Mouse (Mus musculus): ENCODE measurements around the gene Actn3. TPM values are rescaled to one million over a fixed set of nuclear protein-coding genes. Genes with fewer than 3 reads are reported as not detected.

The Actn3 gene
- polyA plus RNA-seq, 1 experiment from 2014 or later: 2.2 TPM

- peak overlapping the region; percentile 95 for H3K4me2 ChIP-seq
- peak; percentile 67; the same call in 1 of the 2 replicates for ATAC-seq (replicated peaks)
- H3K36me3 ChIP-seq (replicated peaks): 0 out of 2 replicates have a peak, but pooled peaks cover 4% of the 10 kb centered on the region
- no peaks in the 10 kb centered on the region for H3K27me3 ChIP-seq (replicated peaks)
- H3K4me3 ChIP-seq: peak overlapping the region; percentile 61
- WGBS: under 1% methylated on average over 14 of the region's 14 CpGs
- peak overlapping the region; percentile 61 for H3K27ac ChIP-seq
- H3K9ac ChIP-seq: peak overlapping the region; percentile 77
- no peaks in the 10 kb centered on the region for H3K9me3 ChIP-seq
- H3K4me1 ChIP-seq: peaks cover 16% of the 10 kb centered on the region
Observed at GRCm38 (mm10) chr19:4855470-4855820, 22.3 kb downstream of the Actn3 start.

GRCm38 (mm10) chr19:4854552-4855469 lies 22.9 kb downstream of the Actn3 start, which contains the start of gene Ctsf:
Ctsf (plus strand) TSS chr19:4855130.
- Histone ChIP-seq H3K27me3 (replicated peaks) (no peaks in the 10 kb centered on the region), H3K27ac (peak within 1 kb of the TSS; percentile 61), H3K4me2 (peak within 1 kb of the TSS; percentile 95)

GRCm38 (mm10) chr19:4850281-4850680 lies 27.4 kb downstream of the Actn3 start:
- 32% methylated on average over 5 of the region's 5 CpGs for WGBS
- H3K4me1 ChIP-seq: peaks cover 5% of the 10 kb centered on the region
- H3K4me2 ChIP-seq: no peak overlapping the region

More at GRCm38 (mm10) chr19:4854552-4855469, 22.9 kb downstream of the Actn3 start, which contains the start of gene Ctsf:
- peak; percentile 93 for ATAC-seq (replicated peaks)
- WGBS: 3% methylated on average over 45 of the region's 45 CpGs
- Histone ChIP-seq H3K4me3 (peak within 1 kb of the TSS; percentile 61), H3K36me3 (replicated peaks) (no peaks in the 10 kb centered on the region), H3K9ac (peak within 1 kb of the TSS; percentile 77), H3K4me1 (peaks cover 16% of the 10 kb centered on the region), H3K9me3 (no peaks in the 10 kb centered on the region)

GRCm38 (mm10) chr19:4849800-4850199 lies 27.9 kb downstream of the Actn3 start:
- H3K36me3 ChIP-seq (replicated peaks): no peaks in the 10 kb centered on the region
- H3K9me3 ChIP-seq: no peaks in the 10 kb centered on the region
- H3K27me3 ChIP-seq (replicated peaks): no peaks in the 10 kb centered on the region
- H3K27ac ChIP-seq: no peak overlapping the region
- WGBS: 55% methylated on average over 4 of the region's 4 CpGs
- H3K4me2 ChIP-seq: no peak overlapping the region
- peaks cover 5% of the 10 kb centered on the region for H3K4me1 ChIP-seq
- H3K9ac ChIP-seq: no peak overlapping the region
- no peak overlapping the region for H3K4me3 ChIP-seq
- ATAC-seq (replicated peaks): no peak

More at GRCm38 (mm10) chr19:4850281-4850680, 27.4 kb downstream of the Actn3 start:
- Histone ChIP-seq H3K27me3 (replicated peaks) (no peaks in the 10 kb centered on the region), H3K9ac (no peak overlapping the region), H3K36me3 (replicated peaks) (no peaks in the 10 kb centered on the region), H3K9me3 (no peaks in the 10 kb centered on the region), H3K27ac (no peak overlapping the region), H3K4me3 (no peak overlapping the region)
- no peak for ATAC-seq (replicated peaks)

GRCm38 (mm10) chr19:4847490-4847889 lies 30.2 kb downstream of the Actn3 start:
- Histone ChIP-seq H3K9ac (no peak overlapping the region), H3K4me1 (no peaks in the 10 kb centered on the region), H3K9me3 (no peaks in the 10 kb centered on the region), H3K4me3 (no peak overlapping the region), H3K4me2 (no peak overlapping the region), H3K27me3 (replicated peaks) (no peaks in the 10 kb centered on the region), H3K36me3 (replicated peaks) (no peaks in the 10 kb centered on the region), H3K27ac (no peak overlapping the region)
- ATAC-seq (replicated peaks): no peak
- 39% methylated on average over 7 of the region's 7 CpGs for WGBS

- no peak overlapping the region for H3K4me3 ChIP-seq
- 72% methylated on average over 2 of the region's 2 CpGs for WGBS
Observed at GRCm38 (mm10) chr19:4845846-4846245, 31.9 kb downstream of the Actn3 start.

GRCm38 (mm10) chr19:4842611-4843010 lies 35.1 kb downstream of the Actn3 start:
- H3K27ac ChIP-seq: no peak overlapping the region
- no peaks in the 10 kb centered on the region for H3K36me3 ChIP-seq (replicated peaks)
- H3K4me1 ChIP-seq: peaks cover 18% of the 10 kb centered on the region
- H3K27me3 ChIP-seq (replicated peaks): peaks cover 26% of the 10 kb centered on the region
- no peak for ATAC-seq (replicated peaks)
- no peak overlapping the region for H3K9ac ChIP-seq
- no peaks in the 10 kb centered on the region for H3K9me3 ChIP-seq
- H3K4me3 ChIP-seq: no peak overlapping the region
- 66% methylated on average over 2 of the region's 2 CpGs for WGBS
- no peak overlapping the region for H3K4me2 ChIP-seq

More at GRCm38 (mm10) chr19:4845846-4846245, 31.9 kb downstream of the Actn3 start:
- Histone ChIP-seq H3K36me3 (replicated peaks) (no peaks in the 10 kb centered on the region), H3K27ac (no peak overlapping the region), H3K9me3 (no peaks in the 10 kb centered on the region), H3K4me1 (no peaks in the 10 kb centered on the region), H3K27me3 (replicated peaks) (peaks cover 15% of the 10 kb centered on the region), H3K9ac (no peak overlapping the region), H3K4me2 (no peak overlapping the region)
- no peak for ATAC-seq (replicated peaks)

- no peak for ATAC-seq (replicated peaks)
- no peak overlapping the region for H3K27ac ChIP-seq
- H3K4me3 ChIP-seq: no peak overlapping the region
- no peak overlapping the region for H3K4me2 ChIP-seq
- no peaks in the 10 kb centered on the region for H3K36me3 ChIP-seq (replicated peaks)
- H3K4me1 ChIP-seq: peaks cover 18% of the 10 kb centered on the region
- H3K27me3 ChIP-seq (replicated peaks): peaks cover 26% of the 10 kb centered on the region
- whole genome bisulfite sequencing: 84% methylated on average over 9 of the region's 9 CpGs
- no peaks in the 10 kb centered on the region for H3K9me3 ChIP-seq
- no peak overlapping the region for H3K9ac ChIP-seq
Observed at GRCm38 (mm10) chr19:4840848-4841247, 36.9 kb downstream of the Actn3 start.

GRCm38 (mm10) chr19:4839149-4839548 lies 38.6 kb downstream of the Actn3 start, which contains the start of the genes Ccs and Ccdc87:
Ccs (minus strand) TSS chr19:4839332.
Ccdc87 (plus strand) TSS chr19:4839366.
- H3K9ac ChIP-seq: peak within 1 kb of the TSS; percentile 54
- ATAC-seq (replicated peaks): peak; percentile 99
- no peak within 1 kb of the TSS for H3K27ac ChIP-seq
- H3K4me3 ChIP-seq: peak within 1 kb of the TSS; percentile 54
- H3K4me1 ChIP-seq: peaks cover 18% of the 10 kb centered on the region
- peak within 1 kb of the TSS; percentile 93 for H3K4me2 ChIP-seq
- H3K36me3 ChIP-seq (replicated peaks): no peaks in the 10 kb centered on the region
- WGBS: under 1% methylated on average over 25 of the region's 25 CpGs
- H3K27me3 ChIP-seq (replicated peaks): peaks cover 26% of the 10 kb centered on the region
- no peaks in the 10 kb centered on the region for H3K9me3 ChIP-seq

- H3K4me3 ChIP-seq: peak overlapping the region; percentile 54
- no peaks in the 10 kb centered on the region for H3K36me3 ChIP-seq (replicated peaks)
- H3K27ac ChIP-seq: no peak overlapping the region
- peaks cover 26% of the 10 kb centered on the region for H3K27me3 ChIP-seq (replicated peaks)
- peak overlapping the region; percentile 93 for H3K4me2 ChIP-seq
- WGBS: 33% methylated on average over 10 of the region's 10 CpGs
- H3K9me3 ChIP-seq: no peaks in the 10 kb centered on the region
- peak overlapping the region; percentile 54 for H3K9ac ChIP-seq
- ATAC-seq (replicated peaks): peak; percentile 43
- peaks cover 18% of the 10 kb centered on the region for H3K4me1 ChIP-seq
Observed at GRCm38 (mm10) chr19:4838526-4839140, 39.1 kb downstream of the Actn3 start.

- Histone ChIP-seq H3K27ac (no peak overlapping the region), H3K27me3 (replicated peaks) (peaks cover 23% of the 10 kb centered on the region), H3K4me2 (no peak overlapping the region), H3K36me3 (replicated peaks) (no peaks in the 10 kb centered on the region), H3K4me3 (no peak overlapping the region), H3K9me3 (no peaks in the 10 kb centered on the region), H3K4me1 (peaks cover 18% of the 10 kb centered on the region), H3K9ac (no peak overlapping the region)
- no peak for ATAC-seq (replicated peaks)
- WGBS: 96% methylated on average over 6 of the region's 6 CpGs
Observed at GRCm38 (mm10) chr19:4837049-4837448, 40.7 kb downstream of the Actn3 start.

- WGBS: 85% methylated on average over 2 of the region's 2 CpGs
- Histone ChIP-seq H3K27me3 (replicated peaks) (peaks cover 13% of the 10 kb centered on the region), H3K9ac (no peak overlapping the region), H3K9me3 (no peaks in the 10 kb centered on the region), H3K36me3 (replicated peaks) (no peaks in the 10 kb centered on the region), H3K4me3 (no peak overlapping the region), H3K4me1 (peaks cover 18% of the 10 kb centered on the region), H3K4me2 (no peak overlapping the region), H3K27ac (no peak overlapping the region)
- no peak for ATAC-seq (replicated peaks)
Observed at GRCm38 (mm10) chr19:4836096-4836495, 41.6 kb downstream of the Actn3 start.
